Mouse (Mus musculus): Measurements from ENCODE around the gene Yju2. TPM values are rescaled to one million over a fixed set of nuclear protein-coding genes. Genes with fewer than 3 reads are reported as not detected.

Gene Yju2
- total and polyA plus RNA-seq, 2 experiments from 2014 or later, result 6.8 to 16.7 TPM

DNA sequence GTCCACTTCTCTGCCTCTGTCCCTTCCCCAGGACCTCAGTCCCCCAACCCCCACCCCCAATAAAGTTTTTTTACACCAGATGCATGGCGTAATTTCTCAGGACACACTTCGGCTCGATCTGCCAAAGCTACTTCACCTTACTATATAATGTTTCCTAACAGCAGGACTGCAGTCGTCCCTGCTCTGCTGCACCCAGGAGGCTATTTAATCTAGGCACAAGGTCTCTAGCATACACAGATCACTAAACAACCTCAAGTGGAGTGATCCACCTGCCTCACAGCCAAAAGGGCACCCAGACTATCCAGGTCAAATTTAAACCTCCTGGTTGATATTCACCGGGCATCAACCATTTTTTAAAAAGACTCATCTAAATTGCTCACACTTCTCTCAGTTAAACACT lies 13.2 kb upstream of the Yju2 start:
- peak overlapping the region; percentile 94 for H3K27ac ChIP-seq
- H3K36me3 ChIP-seq (ENCODE audit: insufficient read depth, low read length), result no peaks in the 10 kb centered on the region
- H3K9me3 ChIP-seq (ENCODE audit: low read length), result 0 out of 2 replicates have a peak, but pooled peaks cover 3% of the 10 kb centered on the region
- no peaks in the 10 kb centered on the region for H3K4me1 ChIP-seq (ENCODE audit: insufficient read depth, low read length)
- H3K27me3 ChIP-seq (ENCODE audit: insufficient read depth, low read length), result no peaks in the 10 kb centered on the region
- peak overlapping the region; percentile 45 for H3K4me3 ChIP-seq (ENCODE audit: low read length)
- ATAC-seq (no peak), DNase-seq (ENCODE audit: low spot score) (no peak)
- peak overlapping the region; percentile 66 for H3K4me2 ChIP-seq (ENCODE audit: low read depth, low read length)
- H3K9ac ChIP-seq (replicated peaks; ENCODE audit: low read length), result peak overlapping the region; percentile 54
- no peak for TF ChIP-seq CTCF (IDR thresholded peaks at IDR 0.05; ENCODE audit: low read depth)
- WGBS, result 29% methylated on average over 5 of the region's 5 CpGs

DNA sequence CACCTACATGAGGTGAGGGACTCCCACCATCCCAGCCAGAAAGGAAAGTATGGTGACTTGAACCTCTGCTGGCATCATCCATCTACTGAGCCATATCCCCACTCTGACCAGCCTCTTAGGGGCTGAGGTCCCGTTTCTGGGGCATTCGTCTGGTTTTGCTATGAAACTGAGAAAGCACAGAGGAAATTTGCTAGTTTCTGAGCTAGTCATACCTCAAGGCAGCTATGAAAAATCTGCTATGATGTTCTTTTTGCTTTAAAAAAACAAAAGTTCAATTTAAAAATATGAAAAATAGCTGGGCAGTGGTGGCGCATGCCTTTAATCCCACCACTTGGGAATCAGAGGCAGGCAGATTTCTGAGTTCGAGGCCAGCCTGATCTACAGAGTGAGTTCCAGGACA lies 10.3 kb upstream of the Yju2 start:
- no peaks in the 10 kb centered on the region for H3K36me3 ChIP-seq (ENCODE audit: insufficient read depth, low read length)
- TF ChIP-seq CTCF (IDR thresholded peaks at IDR 0.05; ENCODE audit: low read depth), result no peak
- H3K4me3 ChIP-seq (ENCODE audit: low read length), result no peak overlapping the region
- 91% methylated on average over 4 of the region's 4 CpGs for WGBS
- H3K4me1 ChIP-seq (ENCODE audit: insufficient read depth, low read length), result no peaks in the 10 kb centered on the region
- no peak overlapping the region for H3K9ac ChIP-seq (replicated peaks; ENCODE audit: low read length)
- H3K27ac ChIP-seq, result no peak overlapping the region
- DNase-seq (ENCODE audit: low spot score) (no peak), ATAC-seq (no peak)
- H3K27me3 ChIP-seq (ENCODE audit: insufficient read depth, low read length), result no peaks in the 10 kb centered on the region
- H3K4me2 ChIP-seq (ENCODE audit: low read depth, low read length), result no peak overlapping the region
- no peaks in the 10 kb centered on the region for H3K9me3 ChIP-seq (ENCODE audit: low read length)

DNA sequence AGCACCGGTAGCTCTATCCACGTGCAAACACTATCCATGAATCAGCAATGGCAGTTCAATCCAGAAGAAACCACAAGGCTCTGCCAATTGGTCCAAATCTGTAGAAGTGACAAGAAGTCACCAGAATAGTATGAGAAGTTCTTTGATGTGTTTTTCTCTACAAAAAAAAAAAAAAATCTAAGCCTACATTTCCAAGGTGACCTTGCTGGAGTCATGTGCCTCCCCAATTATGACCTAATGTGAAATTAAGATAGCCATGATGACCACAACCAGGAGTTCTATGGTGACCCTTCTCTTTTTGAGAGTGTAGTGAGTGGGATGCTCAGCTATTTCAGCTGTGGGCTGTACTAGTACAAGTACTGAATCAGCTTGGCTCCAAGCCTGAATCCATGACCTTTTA lies 9.5 kb upstream of the Yju2 start, which contains the start of gene Zfp119b:
Gene Zfp119b (minus strand): TSS at position 101 of the 400 bp plus-strand sequence.
- no peak within 1 kb of the TSS for H3K4me2 ChIP-seq (ENCODE audit: low read depth, low read length)
- TF ChIP-seq CTCF (IDR thresholded peaks at IDR 0.05; ENCODE audit: low read depth), result no peak
- no peaks in the 10 kb centered on the region for H3K9me3 ChIP-seq (ENCODE audit: low read length)
- H3K36me3 ChIP-seq (ENCODE audit: insufficient read depth, low read length), result no peaks in the 10 kb centered on the region
- DNase-seq (ENCODE audit: low spot score), result no peak
- H3K27ac ChIP-seq, result no peak within 1 kb of the TSS
- no peaks in the 10 kb centered on the region for H3K4me1 ChIP-seq (ENCODE audit: insufficient read depth, low read length)
- H3K27me3 ChIP-seq (ENCODE audit: insufficient read depth, low read length), result no peaks in the 10 kb centered on the region
- H3K4me3 ChIP-seq (ENCODE audit: low read length), result no peak within 1 kb of the TSS
- ATAC-seq, result no peak
- H3K9ac ChIP-seq (replicated peaks; ENCODE audit: low read length), result no peak within 1 kb of the TSS
- WGBS, result 91% methylated on average over 2 of the region's 2 CpGs

DNA sequence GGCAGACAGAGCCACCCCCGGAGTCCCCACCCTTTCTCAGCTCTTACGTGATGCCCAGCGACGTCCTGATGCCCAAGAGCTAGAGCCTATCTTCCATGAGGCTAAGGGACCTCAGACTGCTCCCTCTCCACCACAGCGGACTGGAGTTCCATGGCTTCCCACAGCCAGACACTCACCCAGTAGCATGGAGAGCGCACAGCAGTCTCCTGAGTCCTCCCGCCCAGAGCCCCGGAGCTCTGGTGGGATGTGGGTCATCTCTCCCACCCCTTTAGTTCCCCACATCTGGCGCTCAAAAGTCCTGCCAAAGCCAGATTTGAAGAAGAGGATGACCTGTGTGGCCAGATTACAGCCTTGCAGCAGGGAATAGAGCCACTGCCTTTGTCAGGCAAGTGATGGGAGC lies 8.3 kb upstream of the Yju2 start:
- TF ChIP-seq CTCF (IDR thresholded peaks at IDR 0.05; ENCODE audit: low read depth), result no peak
- Histone ChIP-seq H3K4me3 (ENCODE audit: low read length) (no peak overlapping the region), H3K27me3 (ENCODE audit: insufficient read depth, low read length) (no peaks in the 10 kb centered on the region), H3K9me3 (ENCODE audit: low read length) (no peaks in the 10 kb centered on the region), H3K36me3 (ENCODE audit: insufficient read depth, low read length) (no peaks in the 10 kb centered on the region), H3K4me2 (ENCODE audit: low read depth, low read length) (no peak overlapping the region), H3K4me1 (ENCODE audit: insufficient read depth, low read length) (no peaks in the 10 kb centered on the region), H3K27ac (no peak overlapping the region), H3K9ac (replicated peaks; ENCODE audit: low read length) (no peak overlapping the region)
- no peak for ATAC-seq
- DNase-seq (ENCODE audit: low spot score), result no peak
- WGBS, result 81% methylated on average over 9 of the region's 9 CpGs

GRCm38 (mm10) chr17:55952041-55952440 lies 6.9 kb upstream of the Yju2 start:
- no peak for DNase-seq (ENCODE audit: low spot score)
- Histone ChIP-seq H3K4me1 (ENCODE audit: insufficient read depth, low read length) (peaks cover 9% of the 10 kb centered on the region; the same call in 1 of the 2 replicates), H3K4me3 (ENCODE audit: low read length) (no peak overlapping the region), H3K27ac (no peak overlapping the region), H3K36me3 (ENCODE audit: insufficient read depth, low read length) (no peaks in the 10 kb centered on the region), H3K9ac (replicated peaks; ENCODE audit: low read length) (no peak overlapping the region), H3K27me3 (ENCODE audit: insufficient read depth, low read length) (no peaks in the 10 kb centered on the region), H3K9me3 (ENCODE audit: low read length) (no peaks in the 10 kb centered on the region), H3K4me2 (ENCODE audit: low read depth, low read length) (no peak overlapping the region)
- no peak for ATAC-seq
- no peak for TF ChIP-seq CTCF (IDR thresholded peaks at IDR 0.05; ENCODE audit: low read depth)

DNA sequence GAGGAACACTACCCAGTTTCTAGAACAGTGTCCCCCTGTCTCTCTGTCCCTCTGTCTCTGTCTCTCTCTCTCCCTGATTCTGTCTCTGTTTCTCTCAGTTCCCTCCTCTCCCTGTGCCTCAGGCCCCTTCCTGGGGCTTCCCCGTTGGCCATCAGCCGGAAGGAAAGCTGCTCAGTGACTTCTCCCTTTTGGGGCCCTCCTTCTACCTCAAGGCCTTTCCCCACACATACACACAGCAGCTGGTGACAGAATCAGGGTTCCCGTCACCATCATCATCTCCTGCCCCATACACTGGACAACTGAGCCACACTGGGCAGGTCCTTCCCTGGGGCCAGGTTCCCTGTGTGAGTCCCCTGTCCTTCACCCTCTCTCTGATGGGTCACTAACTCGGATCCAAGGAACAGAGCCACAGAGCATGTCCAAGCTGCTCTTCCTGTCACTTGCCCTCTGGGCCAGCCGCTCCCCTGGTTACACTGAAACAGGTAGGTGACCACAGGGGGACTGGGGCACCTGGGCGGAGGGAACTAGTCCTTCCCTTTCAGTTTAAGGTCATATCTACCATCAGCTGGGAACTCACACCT lies 6.4 kb upstream of the Yju2 start, which contains the start of gene Ebi3:
Gene Ebi3 (plus strand): TSS at position 194 of the 581 bp plus-strand sequence.
- Histone ChIP-seq H3K4me3 (ENCODE audit: low read length) (no peak within 1 kb of the TSS), H3K27me3 (ENCODE audit: insufficient read depth, low read length) (no peaks in the 10 kb centered on the region), H3K9me3 (ENCODE audit: low read length) (no peaks in the 10 kb centered on the region), H3K27ac (no peak within 1 kb of the TSS), H3K4me1 (ENCODE audit: insufficient read depth, low read length) (peaks cover 9% of the 10 kb centered on the region; the same call in 1 of the 2 replicates), H3K9ac (replicated peaks; ENCODE audit: low read length) (no peak within 1 kb of the TSS), H3K36me3 (ENCODE audit: insufficient read depth, low read length) (no peaks in the 10 kb centered on the region), H3K4me2 (ENCODE audit: low read depth, low read length) (no peak within 1 kb of the TSS)
- TF ChIP-seq CTCF (IDR thresholded peaks at IDR 0.05; ENCODE audit: low read depth), result no peak
- DNase-seq (ENCODE audit: low spot score) (no peak), ATAC-seq (no peak)
- WGBS, result 72% methylated on average over 6 of the region's 6 CpGs

GRCm38 (mm10) chr17:55953751-55954150 lies 5.1 kb upstream of the Yju2 start:
- no peak for TF ChIP-seq CTCF (IDR thresholded peaks at IDR 0.05; ENCODE audit: low read depth)
- Histone ChIP-seq H3K36me3 (ENCODE audit: insufficient read depth, low read length) (no peaks in the 10 kb centered on the region), H3K4me2 (ENCODE audit: low read depth, low read length) (no peak overlapping the region), H3K4me1 (ENCODE audit: insufficient read depth, low read length) (peaks cover 9% of the 10 kb centered on the region; the same call in 1 of the 2 replicates), H3K9me3 (ENCODE audit: low read length) (no peaks in the 10 kb centered on the region), H3K9ac (replicated peaks; ENCODE audit: low read length) (no peak overlapping the region), H3K27ac (no peak overlapping the region), H3K4me3 (ENCODE audit: low read length) (no peak overlapping the region), H3K27me3 (ENCODE audit: insufficient read depth, low read length) (no peaks in the 10 kb centered on the region)
- WGBS, result 80% methylated on average over 6 of the region's 6 CpGs
- ATAC-seq (no peak), DNase-seq (ENCODE audit: low spot score) (no peak)
